Mouse (Mus musculus): ENCODE measurements around the gene Mpeg1.
A peak's percentile ranks its signal among the peaks of the same experiment; 100 is the strongest.

Gene Mpeg1

GRCm38 (mm10) chr19:12465530-12466144, 5.1 kb downstream of the Mpeg1 start:
- no peak for DNase-seq (ENCODE audit: low read depth, low spot score)

GRCm38 (mm10) chr19:12466204-12466603, 5.6 kb downstream of the Mpeg1 start:
- DNase-seq (ENCODE audit: low read depth, low spot score): peak; percentile 86

DNA sequence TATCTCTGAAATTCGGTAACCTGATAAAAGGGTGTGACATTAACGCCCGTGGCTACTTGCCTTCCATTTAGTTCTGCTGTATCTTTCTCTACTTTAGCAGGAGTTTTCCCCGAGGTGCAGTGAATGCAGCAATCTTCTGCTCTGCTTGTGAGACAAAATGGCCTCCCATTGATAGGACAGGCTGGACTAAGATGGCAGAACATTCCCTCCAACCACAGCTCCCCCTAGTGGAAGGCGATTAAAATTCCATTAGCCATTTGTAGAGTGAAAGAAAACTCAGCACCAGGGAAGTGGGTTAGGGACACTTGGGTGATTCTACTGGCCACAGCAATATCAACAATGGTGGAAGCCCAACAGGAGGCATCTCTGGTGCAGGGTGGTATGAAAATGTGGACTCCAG, 6.9 kb downstream of the Mpeg1 start:
- DNase-seq (ENCODE audit: low read depth, low spot score): peak; percentile 79

GRCm38 (mm10) chr19:12471866-12472265, 11.3 kb downstream of the Mpeg1 start:
- DNase-seq (ENCODE audit: low read depth, low spot score): peak; percentile 67

DNA sequence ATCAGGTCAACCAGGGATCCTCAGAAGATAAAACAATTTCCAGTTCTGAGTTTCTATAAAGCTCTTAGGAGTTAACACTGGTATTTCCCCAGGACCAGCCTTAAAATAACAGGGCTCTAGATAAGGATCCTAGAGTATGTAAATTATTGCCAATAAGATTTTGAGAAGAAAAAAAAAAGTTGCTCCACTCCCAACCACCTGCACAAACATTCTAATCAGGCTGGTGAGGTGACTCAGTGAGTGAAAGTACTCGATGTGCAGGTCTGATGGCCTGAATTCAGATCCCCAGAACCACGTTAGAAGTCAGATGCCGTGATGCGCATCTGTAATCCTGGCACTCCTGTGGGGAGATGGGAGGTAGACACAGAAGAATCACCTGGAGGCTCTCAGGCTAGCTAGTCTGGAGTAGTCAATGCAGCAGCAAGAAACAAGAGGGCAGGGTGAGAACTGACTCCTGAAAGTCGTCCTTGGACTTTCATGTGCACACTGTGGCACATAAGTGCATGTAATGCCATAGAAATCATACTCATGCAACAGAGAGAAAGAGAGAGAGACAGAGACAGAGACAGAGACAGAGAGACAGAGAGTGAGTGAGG, 11.9 kb downstream of the Mpeg1 start:
- DNase-seq (ENCODE audit: low read depth, low spot score): peak; percentile 39

GRCm38 (mm10) chr19:12473201-12473641, 12.6 kb downstream of the Mpeg1 start:
- peak; percentile 66 for DNase-seq (ENCODE audit: low read depth, low spot score)

- DNase-seq (ENCODE audit: low read depth, low spot score): peak; percentile 14
These were observed 13.4 kb downstream of the Mpeg1 start for GRCm38 (mm10) chr19:12473951-12474350.

- DNase-seq (ENCODE audit: low read depth, low spot score): peak; percentile 89
These were observed 15.0 kb downstream of the Mpeg1 start for GRCm38 (mm10) chr19:12475380-12476250.

GRCm38 (mm10) chr19:12476721-12477270, 16.2 kb downstream of the Mpeg1 start:
- DNase-seq (ENCODE audit: low read depth, low spot score): peak; percentile 74

DNA sequence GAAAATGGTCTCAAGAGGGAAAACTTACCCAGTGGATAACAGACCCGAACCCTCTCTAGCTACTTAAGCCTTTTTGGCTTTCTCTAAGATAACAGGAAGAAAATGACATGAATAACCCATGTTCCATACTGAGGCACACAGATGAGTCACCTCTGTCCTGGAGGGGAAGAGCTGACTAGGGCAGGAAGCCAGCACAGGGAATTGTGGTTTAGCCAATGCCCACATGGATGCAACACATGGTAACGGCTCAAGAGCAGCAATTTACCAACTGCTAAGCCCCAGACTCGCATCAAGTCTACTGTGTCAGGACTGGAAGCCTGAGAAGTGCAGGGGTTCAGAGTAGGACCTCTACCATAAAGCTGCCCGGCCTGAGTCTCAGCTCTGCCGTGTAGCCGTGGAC, 17.8 kb downstream of the Mpeg1 start:
- peak; percentile 16 for DNase-seq (ENCODE audit: low read depth, low spot score)

GRCm38 (mm10) chr19:12483782-12484181, 23.2 kb downstream of the Mpeg1 start:
- no peak for DNase-seq (ENCODE audit: low read depth, low spot score)

GRCm38 (mm10) chr19:12484210-12484609, 23.6 kb downstream of the Mpeg1 start:
- no peak for DNase-seq (ENCODE audit: low read depth, low spot score)

GRCm38 (mm10) chr19:12485223-12485622, 24.6 kb downstream of the Mpeg1 start:
- no peak for DNase-seq (ENCODE audit: low read depth, low spot score)

- DNase-seq (ENCODE audit: low read depth, low spot score): no peak
These were observed 25.1 kb downstream of the Mpeg1 start for GRCm38 (mm10) chr19:12485631-12486030.

GRCm38 (mm10) chr19:12486875-12487274, 26.3 kb downstream of the Mpeg1 start:
- DNase-seq (ENCODE audit: low read depth, low spot score): no peak

- no peak for DNase-seq (ENCODE audit: low read depth, low spot score)
These were observed 27.1 kb downstream of the Mpeg1 start for GRCm38 (mm10) chr19:12487511-12488204.

- DNase-seq (ENCODE audit: low read depth, low spot score): peak; percentile 77
These were observed 27.8 kb downstream of the Mpeg1 start for GRCm38 (mm10) chr19:12488205-12488966.

- no peak for DNase-seq (ENCODE audit: low read depth, low spot score)
These were observed 28.5 kb downstream of the Mpeg1 start for GRCm38 (mm10) chr19:12488969-12489674.

GRCm38 (mm10) chr19:12489675-12490570, 29.3 kb downstream of the Mpeg1 start:
- no peak for DNase-seq (ENCODE audit: low read depth, low spot score)

Measured in CD4-positive, CD25-positive, alpha-beta regulatory T cell, adult 2 months (primary cell).